Mouse (Mus musculus) forebrain, embryonic 14.5 days (tissue): ENCODE results near the gene Cipc. TPM values are rescaled to one million over a fixed set of nuclear protein-coding genes. Genes with fewer than 3 reads are reported as not detected.

Experiments used
- ATAC-seq: fragments of 200-750 bp; cut with Nextera tagmentation; 2 replicates; pipeline ENCODE4 v1.8.0; 2017; ENCODE audit warnings: mild to moderate bottlenecking, moderate library complexity
- DNase-seq: peaks from one replicate; pipeline ENCODE4 v3.0.0-alpha.2; 2015; ENCODE audit warnings: low spot score
- H3K27ac ChIP-seq: fragments of 300-500 bp; sonication (generic); 2 replicates; pipeline ENCODE4 v1.5.1; 2014; ENCODE audit warnings: low read depth, mild to moderate bottlenecking, control low read depth, low read length, moderate library complexity
- H3K27me3 ChIP-seq: fragments of 300-500 bp; sonication (generic); replicated peaks from 2 replicates; pipeline ENCODE4 v1.6.1; 2014; ENCODE audit warnings: low read length, control low read depth, mixed read lengths; ENCODE audit not compliant: control insufficient read depth, insufficient read depth
- H3K36me3 ChIP-seq: fragments of 300-500 bp; sonication (generic); 2 replicates; pipeline ENCODE4 v1.6.1; 2014; ENCODE audit warnings: low read length, control low read depth; ENCODE audit not compliant: control insufficient read depth, insufficient read depth
- H3K4me1 ChIP-seq: fragments of 300-500 bp; sonication (generic); 2 replicates; pipeline ENCODE4 v1.6.1; 2014; ENCODE audit warnings: antibody characterized with exemption, low read length, control low read depth; ENCODE audit not compliant: control insufficient read depth, insufficient read depth
- H3K4me2 ChIP-seq: fragments of 300-500 bp; sonication (generic); 2 replicates; pipeline ENCODE4 v1.6.1; 2014; ENCODE audit warnings: mild to moderate bottlenecking, control low read depth, low read length
- H3K4me3 ChIP-seq: fragments of 300-500 bp; sonication (generic); 2 replicates; pipeline ENCODE4 v1.5.1; 2014; ENCODE audit warnings: low read depth, low read length, control low read depth
- H3K9ac ChIP-seq: fragments of 300-500 bp; sonication (generic); 2 replicates; pipeline ENCODE4 v1.6.1; 2014; ENCODE audit warnings: mild to moderate bottlenecking, low read length, control low read depth, moderate library complexity
- H3K9me3 ChIP-seq: fragments of 300-500 bp; sonication (generic); replicated peaks from 2 replicates; pipeline ENCODE4 v1.6.1; 2016; ENCODE audit warnings: low read length, control low read depth, mixed read lengths; ENCODE audit not compliant: control insufficient read depth
- WGBS: fragments of 180-500 bp; shearing (Covaris S2); extraction: QIAGEN DNeasy Blood & Tissue Kit; methylation state at CpG from one replicate; pipeline ENCODE4 v1.1.7; 2014; 5-methylcytosine and 5-hydroxymethylcytosine counted together
- polyA plus RNA-seq: library from polyadenylated mRNA; unstranded; fragments of >200 nt; fragmentation: Nextera tagmentation; extraction: Ambion mirVana; gene quantifications from 2 replicates; pipeline ENCODE4 v1.2.1, GENCODE M21; 2014

Gene Cipc
- polyA plus RNA-seq, 1 experiment from 2014 or later: 47.5 TPM

- DNase-seq: no peak
- no peak overlapping the region for H3K4me3 ChIP-seq
- WGBS: 78% methylated on average over 11 of the region's 11 CpGs
These were observed 14.9 kb downstream of the Cipc start for GRCm38 (mm10) chr12:86961589-86962344.

GRCm38 (mm10) chr12:86964278-86965057 lies 17.6 kb downstream of the Cipc start:
- Histone ChIP-seq H3K36me3 (peaks cover 67% of the 10 kb centered on the region), H3K27me3 (no peaks in the 10 kb centered on the region), H3K4me2 (no peak overlapping the region), H3K27ac (no peak overlapping the region), H3K4me3 (no peak overlapping the region), H3K9ac (no peak overlapping the region), H3K9me3 (no peaks in the 10 kb centered on the region), H3K4me1 (no peaks in the 10 kb centered on the region)
- DNase-seq (no peak), ATAC-seq (no peak)
- 88% methylated on average over 16 of the region's 16 CpGs for WGBS

More at GRCm38 (mm10) chr12:86961589-86962344, 14.9 kb downstream of the Cipc start:
- Histone ChIP-seq H3K36me3 (peaks cover 83% of the 10 kb centered on the region), H3K27me3 (no peaks in the 10 kb centered on the region), H3K9ac (no peak overlapping the region), H3K27ac (no peak overlapping the region), H3K4me2 (no peak overlapping the region), H3K9me3 (no peaks in the 10 kb centered on the region), H3K4me1 (no peaks in the 10 kb centered on the region)
- no peak for ATAC-seq

- H3K27me3 ChIP-seq: no peaks in the 10 kb centered on the region
- no peak overlapping the region for H3K27ac ChIP-seq
- no peak overlapping the region for H3K9ac ChIP-seq
- ATAC-seq (no peak), DNase-seq (no peak)
- no peak overlapping the region for H3K4me2 ChIP-seq
- peaks cover 58% of the 10 kb centered on the region for H3K36me3 ChIP-seq
- no peaks in the 10 kb centered on the region for H3K4me1 ChIP-seq
- no peak overlapping the region for H3K4me3 ChIP-seq
- H3K9me3 ChIP-seq: no peaks in the 10 kb centered on the region
- 89% methylated on average over 4 of the region's 4 CpGs for WGBS
These were observed 18.5 kb downstream of the Cipc start for GRCm38 (mm10) chr12:86965237-86965799.

GRCm38 (mm10) chr12:86968468-86969219 lies 21.8 kb downstream of the Cipc start:
- no peak overlapping the region for H3K4me3 ChIP-seq
- H3K4me1 ChIP-seq: peaks cover 8% of the 10 kb centered on the region
- no peak overlapping the region for H3K27ac ChIP-seq
- H3K27me3 ChIP-seq: no peaks in the 10 kb centered on the region
- H3K36me3 ChIP-seq: peaks cover 25% of the 10 kb centered on the region
- ATAC-seq: no peak
- no peaks in the 10 kb centered on the region for H3K9me3 ChIP-seq
- H3K4me2 ChIP-seq: no peak overlapping the region
- 71% methylated on average over 13 of the region's 13 CpGs for WGBS
- 0 out of 2 replicates have a peak overlapping the region, but pooled peaks have one; percentile 3 for H3K9ac ChIP-seq
- no peak for DNase-seq

GRCm38 (mm10) chr12:86969220-86969601 lies 22.4 kb downstream of the Cipc start:
- H3K27me3 ChIP-seq: no peaks in the 10 kb centered on the region
- H3K9ac ChIP-seq: no peak overlapping the region
- H3K4me2 ChIP-seq: no peak overlapping the region
- H3K4me3 ChIP-seq: no peak overlapping the region
- no peaks in the 10 kb centered on the region for H3K9me3 ChIP-seq
- no peak overlapping the region for H3K27ac ChIP-seq
- WGBS: 67% methylated on average over 3 of the region's 3 CpGs
- ATAC-seq: no peak
- peaks cover 22% of the 10 kb centered on the region for H3K36me3 ChIP-seq
- peaks cover 13% of the 10 kb centered on the region for H3K4me1 ChIP-seq
- no peak for DNase-seq

GRCm38 (mm10) chr12:86971089-86971488 lies 24.2 kb downstream of the Cipc start:
- 92% methylated on average over 7 of the region's 7 CpGs for WGBS
- no peak overlapping the region for H3K9ac ChIP-seq
- H3K27ac ChIP-seq: no peak overlapping the region
- peaks cover 4% of the 10 kb centered on the region; the same call in 1 of the 2 replicates for H3K36me3 ChIP-seq
- no peak for DNase-seq
- no peak overlapping the region for H3K4me3 ChIP-seq
- no peak overlapping the region for H3K4me2 ChIP-seq
- no peak for ATAC-seq
- peaks cover 28% of the 10 kb centered on the region for H3K4me1 ChIP-seq
- no peaks in the 10 kb centered on the region for H3K27me3 ChIP-seq
- H3K9me3 ChIP-seq: no peaks in the 10 kb centered on the region

- Histone ChIP-seq H3K9me3 (no peaks in the 10 kb centered on the region), H3K36me3 (no peaks in the 10 kb centered on the region), H3K27me3 (no peaks in the 10 kb centered on the region), H3K4me1 (peaks cover 32% of the 10 kb centered on the region), H3K9ac (no peak overlapping the region), H3K4me3 (no peak overlapping the region), H3K27ac (peak overlapping the region; percentile 69), H3K4me2 (no peak overlapping the region)
- peak; percentile 81 for DNase-seq
- ATAC-seq: peak; percentile 40; the same call in 1 of the 2 replicates
- WGBS: 11% methylated on average over 7 of the region's 7 CpGs
These were observed 26.4 kb downstream of the Cipc start for GRCm38 (mm10) chr12:86973216-86973615.

GRCm38 (mm10) chr12:86973706-86974105 lies 26.9 kb downstream of the Cipc start:
- Histone ChIP-seq H3K9me3 (no peaks in the 10 kb centered on the region), H3K27me3 (no peaks in the 10 kb centered on the region), H3K4me3 (no peak overlapping the region), H3K9ac (no peak overlapping the region), H3K36me3 (no peaks in the 10 kb centered on the region), H3K4me2 (no peak overlapping the region), H3K4me1 (peaks cover 32% of the 10 kb centered on the region), H3K27ac (peak overlapping the region; percentile 69; the same call in 1 of the 2 replicates)
- ATAC-seq (no peak), DNase-seq (peak; percentile 42)
- 14% methylated on average over 8 of the region's 8 CpGs for WGBS
